Mouse (Mus musculus): ENCODE measurements at regions not wholly inside any gene's neighbourhood (a gene's known extent, or its start where the extent isn't known, plus 50 kb on each side); places are given as distances from the start of the nearest gene placed in this dataset.

GRCm38 (mm10) chr11:12727293-12727692, 262.5 kb upstream of the Cobl start:
- TF ChIP-seq POLR2A (IDR thresholded peaks at IDR 0.05; ENCODE audit: low read depth, low read length) (no peak), CTCF (conservative IDR thresholded peaks at IDR 0.05 in 1 of 2, IDR thresholded peaks at IDR 0.05 in 1 of 2; ENCODE audit: low read depth in 2 of 2, low read length in 2 of 2) (no peak), ETS1 (conservative IDR thresholded peaks at IDR 0.05; ENCODE audit: low read depth, low read length) (no peak), USF1 (IDR thresholded peaks at IDR 0.05; ENCODE audit: low read depth, low read length) (no peak), CHD2 (IDR thresholded peaks at IDR 0.05; ENCODE audit: low read length) (no peak), MAX (IDR thresholded peaks at IDR 0.05; ENCODE audit: low read length) (no peak), MYC (IDR thresholded peaks at IDR 0.05; ENCODE audit: low read depth, low read length) (no peak), JUN (IDR thresholded peaks at IDR 0.05; ENCODE audit: insufficient read depth, low read depth, low read length) (no peak)

Measured in CH12.LX (cell line).